Mouse (Mus musculus) ovary, postnatal 10 days (tissue): Measurements from ENCODE around the gene Ift122.
A peak's percentile ranks its signal among the peaks of the same experiment; 100 is the strongest.
"Not testable (repeated sequence)": the region's sequence is repeated elsewhere in the genome, so short reads cannot be mapped to it uniquely, and the experiment has no call there.

Experiments used
- DNase-seq: peaks from one replicate; pipeline ENCODE4 v3.0.0; 2022; ENCODE audit warnings: low spot score

Gene Ift122

GRCm38 (mm10) chr6:115853091-115853813 lies at the start of gene Ift122, which contains the start of gene Mbd4:
Ift122 (plus strand) TSS chr6:115853470.
Mbd4 (minus strand) TSS chr6:115853371.
- DNase-seq = peak; percentile 95

GRCm38 (mm10) chr6:115803541-115804382 lies 49.5 kb upstream of the Ift122 start:
- no peak for DNase-seq

- no peak for DNase-seq
Observed at GRCm38 (mm10) chr6:115804432-115805192, 48.7 kb upstream of the Ift122 start.

- no peak for DNase-seq
Observed at GRCm38 (mm10) chr6:115807464-115808195, 45.6 kb upstream of the Ift122 start.

DNA sequence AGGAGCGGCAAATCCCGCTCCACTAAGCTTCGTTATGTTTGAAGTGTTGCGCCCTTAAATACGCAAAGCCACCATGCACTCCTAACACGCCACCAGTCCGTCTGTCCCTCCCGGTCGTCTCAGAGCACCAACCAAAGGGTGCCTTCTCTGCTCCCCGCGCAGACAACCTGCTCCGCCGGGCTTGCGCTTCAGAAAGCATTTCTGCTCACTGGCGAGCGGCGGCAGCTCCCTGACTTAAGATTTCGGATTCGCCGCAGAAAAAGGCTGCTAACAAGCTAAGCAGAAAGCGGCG lies 45.1 kb upstream of the Ift122 start:
- DNase-seq = no peak

- DNase-seq = peak; percentile 70
Observed at GRCm38 (mm10) chr6:115808488-115809231, 44.6 kb upstream of the Ift122 start, which contains the start of gene Rpl32. Rpl32 (minus strand) TSS chr6:115808747.

- no peak for DNase-seq
Observed at GRCm38 (mm10) chr6:115811606-115812005, 41.7 kb upstream of the Ift122 start.

DNA sequence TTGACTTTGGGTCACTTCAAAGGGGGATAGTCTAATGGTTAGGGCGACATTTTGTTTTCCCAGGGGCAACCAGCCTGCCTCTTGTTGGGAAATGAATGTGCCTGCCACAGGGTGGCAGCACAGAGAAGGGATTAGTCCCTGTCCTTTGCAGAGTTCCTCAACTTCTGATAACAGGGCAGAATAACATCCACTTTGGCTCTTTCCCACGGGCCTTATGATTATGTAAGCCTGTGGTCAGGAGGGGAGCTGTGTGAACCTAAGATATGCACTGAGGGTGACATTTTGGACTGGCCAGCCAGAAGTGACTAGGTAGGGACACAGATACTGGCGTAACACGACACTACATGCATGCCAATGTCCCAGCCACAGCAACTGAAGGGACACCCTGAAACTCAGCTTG lies 39.2 kb upstream of the Ift122 start:
- no peak for DNase-seq

DNA sequence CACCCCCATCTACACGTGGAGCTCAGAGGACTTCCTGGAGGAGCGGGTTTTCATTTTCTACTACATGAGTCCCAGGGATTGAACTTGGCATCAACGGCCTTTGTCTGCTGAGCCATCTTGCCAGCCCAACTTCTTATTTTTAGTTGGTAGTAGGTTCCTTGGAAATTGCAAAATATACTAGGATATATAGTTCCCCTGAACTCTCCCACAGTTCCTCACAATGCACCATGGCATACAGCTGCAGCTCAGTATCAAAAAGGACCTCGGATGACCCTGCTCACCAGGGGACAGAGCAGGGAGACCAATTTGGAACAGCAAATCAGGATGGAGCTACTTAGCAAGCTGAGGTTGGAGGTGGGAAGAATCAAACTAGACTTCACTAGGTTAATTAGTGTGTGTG lies 38.2 kb upstream of the Ift122 start:
- DNase-seq = no peak

DNA sequence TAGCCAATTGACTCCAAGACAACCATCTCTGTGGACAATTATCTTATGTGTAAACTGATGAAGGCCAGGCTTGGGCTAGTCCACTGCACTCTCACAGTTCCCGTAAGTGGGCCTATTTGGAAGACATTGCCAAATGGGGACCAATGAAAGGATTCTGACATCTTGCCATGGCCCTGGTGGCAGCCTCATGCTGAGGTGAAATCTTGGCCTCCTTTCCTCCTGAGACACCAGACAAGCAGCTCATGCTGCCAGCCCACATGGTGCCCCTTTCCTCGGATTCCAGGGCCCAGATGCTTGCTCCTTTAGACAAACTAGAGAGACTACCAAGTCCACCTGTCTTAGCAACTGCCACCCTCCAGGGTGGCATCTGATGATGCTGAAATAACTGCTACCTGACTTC lies 35.1 kb upstream of the Ift122 start:
- no peak for DNase-seq

- no peak for DNase-seq
Observed at GRCm38 (mm10) chr6:115821216-115821993, 31.9 kb upstream of the Ift122 start.

- not testable (repeated sequence) for DNase-seq
Observed at GRCm38 (mm10) chr6:115823850-115824464, 29.3 kb upstream of the Ift122 start.

DNA sequence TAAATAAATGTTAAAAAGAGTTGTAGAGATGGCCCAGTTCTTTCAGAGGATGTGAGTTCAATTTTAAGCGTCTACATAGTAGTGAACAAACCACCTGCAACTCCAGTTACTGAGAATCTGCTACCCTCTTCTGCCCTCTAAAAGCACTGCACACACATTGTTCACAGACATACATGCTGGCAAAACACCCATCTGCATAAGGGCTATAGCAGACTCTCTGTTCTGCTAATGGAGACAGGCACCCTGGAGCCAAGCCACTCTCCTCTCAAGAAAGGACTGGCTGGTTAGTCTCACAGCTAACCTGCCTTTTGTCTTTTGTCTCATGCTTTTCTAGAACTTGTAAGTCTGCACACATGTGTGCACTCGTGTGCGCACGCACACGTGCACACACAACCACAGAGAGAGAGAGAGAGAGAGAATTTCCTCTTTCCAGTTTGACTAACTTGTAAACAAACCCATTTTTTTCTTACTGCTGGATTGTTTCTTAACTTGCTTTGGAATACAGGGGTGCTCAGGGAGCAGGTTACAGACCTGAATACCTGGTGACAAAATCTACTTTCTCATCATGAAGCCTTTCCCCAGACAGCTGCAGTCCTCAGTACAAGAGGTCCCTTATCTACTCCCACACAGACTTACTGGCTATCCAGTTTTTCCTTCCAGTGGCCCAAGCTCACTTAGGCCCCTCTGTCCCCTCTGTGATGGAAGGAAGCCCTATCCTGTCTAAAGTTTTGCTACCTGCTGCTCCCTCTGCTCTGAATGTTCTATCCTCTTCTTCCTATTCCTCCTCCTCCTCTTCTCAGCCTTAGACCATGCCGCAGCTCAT lies 22.3 kb upstream of the Ift122 start:
- DNase-seq = no peak

- DNase-seq = no peak
Observed at GRCm38 (mm10) chr6:115832152-115832850, 21.0 kb upstream of the Ift122 start.

GRCm38 (mm10) chr6:115833861-115834260 lies 19.4 kb upstream of the Ift122 start:
- no peak for DNase-seq

GRCm38 (mm10) chr6:115838161-115838597 lies 15.1 kb upstream of the Ift122 start, which contains the start of gene Efcab12:
Efcab12 (minus strand) TSS chr6:115838412.
- DNase-seq = no peak

DNA sequence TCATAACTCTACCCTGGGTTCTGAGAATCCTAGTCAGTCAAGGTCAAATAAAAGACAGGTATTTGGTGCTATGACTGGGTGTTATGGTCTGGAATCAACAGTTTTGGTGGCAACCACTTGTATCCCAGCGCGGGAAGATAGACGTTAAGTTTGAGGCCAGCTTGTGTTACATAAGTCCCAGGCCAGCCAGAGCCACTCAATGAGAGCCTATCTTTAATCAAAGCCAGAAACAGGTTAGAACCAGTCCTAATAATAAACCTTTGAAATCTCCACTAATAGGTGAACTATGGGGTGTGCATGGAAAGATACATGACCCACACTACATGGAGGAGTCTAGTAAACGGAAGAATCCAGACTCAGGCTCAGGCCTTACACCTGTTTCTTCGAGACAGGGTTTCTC lies 14.5 kb upstream of the Ift122 start:
- no peak for DNase-seq

- DNase-seq = no peak
Observed at GRCm38 (mm10) chr6:115845006-115845405, 8.3 kb upstream of the Ift122 start.
